Mouse (Mus musculus) ES-Bruce4 (cell line): Measurements from ENCODE around the gene Ccdc148.

Source experiments
- CTCF ChIP-seq: IDR thresholded peaks from one replicate; pipeline ENCODE4 v1.8.1; 2011; ENCODE audit warnings: low read depth, low read length
- POLR2A ChIP-seq: IDR thresholded peaks from one replicate; pipeline ENCODE4 v1.8.1; 2011; ENCODE audit warnings: low read length; ENCODE audit not compliant: insufficient read depth

GRCm38 (mm10) chr2:58841021-58841420, 319.5 kb downstream of the Ccdc148 start:
- no peak for TF ChIP-seq CTCF
- no peak for TF ChIP-seq POLR2A
